Mouse (Mus musculus): Measurements from ENCODE around the gene Mlxip.

Gene Mlxip

GRCm38 (mm10) chr5:123394303-123394956 lies at the start of gene Mlxip:
Gene Mlxip (plus strand): TSS chr5:123394798.
- peak; percentile 96 for DNase-seq

- DNase-seq: peak; percentile 78
These were observed 49.4 kb upstream of the Mlxip start for GRCm38 (mm10) chr5:123344963-123345852.

DNA sequence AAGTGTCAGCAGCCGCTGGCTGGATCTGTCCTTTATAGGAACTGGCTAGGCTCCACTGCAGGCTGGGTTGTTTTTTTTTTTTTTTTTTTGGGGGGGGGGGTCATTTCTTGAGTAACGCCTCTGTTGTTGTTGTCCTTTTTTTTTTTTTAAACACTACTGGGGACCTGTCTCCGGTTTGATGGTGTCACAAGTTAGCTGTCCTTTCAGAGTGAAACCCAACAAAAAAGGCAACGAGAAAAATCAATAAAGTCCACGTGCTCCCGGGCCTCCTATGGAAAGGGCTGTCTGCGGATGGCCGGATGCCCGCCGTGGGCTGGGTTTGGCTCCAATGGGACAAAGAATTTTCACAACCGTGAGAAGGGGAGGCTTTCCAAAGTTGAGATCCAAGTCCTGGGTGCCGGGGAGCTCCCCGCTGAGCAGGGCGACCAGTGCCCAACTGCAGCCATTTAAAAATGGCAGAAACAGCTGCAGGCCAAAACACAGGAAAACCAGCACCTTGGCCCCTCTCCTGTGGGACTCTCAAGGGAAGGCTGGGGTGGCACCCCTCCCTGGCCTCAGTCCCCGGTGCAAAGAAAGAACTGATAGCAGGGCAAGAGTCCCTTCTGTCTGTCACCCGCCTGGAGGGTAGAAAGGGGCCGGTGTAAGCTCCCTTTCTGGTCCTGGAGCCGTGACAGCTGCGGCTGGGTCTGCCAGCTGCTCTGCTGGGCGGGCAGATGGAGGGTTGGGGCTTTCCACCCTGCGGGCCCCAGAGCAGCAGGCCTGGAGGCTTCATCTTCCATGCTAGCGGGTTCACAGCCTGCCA lies 48.5 kb upstream of the Mlxip start:
- DNase-seq: peak; percentile 81

- peak; percentile 72 for DNase-seq
These were observed 47.8 kb upstream of the Mlxip start for GRCm38 (mm10) chr5:123346701-123347270.

- DNase-seq: no peak
These were observed 46.6 kb upstream of the Mlxip start for GRCm38 (mm10) chr5:123347985-123348384.

GRCm38 (mm10) chr5:123350386-123350785 lies 44.2 kb upstream of the Mlxip start:
- peak; percentile 66 for DNase-seq

DNA sequence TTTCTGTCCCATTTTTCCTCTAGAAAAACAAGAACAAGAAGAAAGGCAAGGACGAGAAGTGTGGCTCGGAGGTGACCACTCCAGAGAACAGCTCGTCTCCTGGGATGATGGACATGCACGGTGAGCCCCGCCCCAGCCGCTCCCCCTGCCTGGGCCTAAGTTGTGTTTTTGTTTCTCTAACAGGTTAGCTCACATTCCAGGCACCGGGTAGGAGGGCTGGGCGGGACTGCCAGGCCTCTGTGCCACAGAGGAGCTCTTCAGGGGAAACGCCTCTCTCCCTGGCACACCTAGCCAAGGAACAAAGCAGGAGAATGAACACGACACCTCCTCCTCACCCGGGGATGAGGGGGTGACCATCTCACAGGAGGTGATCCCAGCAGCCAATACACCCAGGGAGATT lies 38.7 kb upstream of the Mlxip start:
- peak; percentile 73 for DNase-seq

- peak; percentile 30 for DNase-seq
These were observed 37.3 kb upstream of the Mlxip start for GRCm38 (mm10) chr5:123357253-123357652.

GRCm38 (mm10) chr5:123359431-123359830 lies 35.2 kb upstream of the Mlxip start:
- DNase-seq: peak; percentile 85

- DNase-seq: no peak
These were observed 31.7 kb upstream of the Mlxip start for GRCm38 (mm10) chr5:123362911-123363310.

GRCm38 (mm10) chr5:123364302-123364971 lies 30.2 kb upstream of the Mlxip start:
- DNase-seq: peak; percentile 67

GRCm38 (mm10) chr5:123368869-123369488 lies 25.6 kb upstream of the Mlxip start:
- DNase-seq: peak; percentile 73

DNA sequence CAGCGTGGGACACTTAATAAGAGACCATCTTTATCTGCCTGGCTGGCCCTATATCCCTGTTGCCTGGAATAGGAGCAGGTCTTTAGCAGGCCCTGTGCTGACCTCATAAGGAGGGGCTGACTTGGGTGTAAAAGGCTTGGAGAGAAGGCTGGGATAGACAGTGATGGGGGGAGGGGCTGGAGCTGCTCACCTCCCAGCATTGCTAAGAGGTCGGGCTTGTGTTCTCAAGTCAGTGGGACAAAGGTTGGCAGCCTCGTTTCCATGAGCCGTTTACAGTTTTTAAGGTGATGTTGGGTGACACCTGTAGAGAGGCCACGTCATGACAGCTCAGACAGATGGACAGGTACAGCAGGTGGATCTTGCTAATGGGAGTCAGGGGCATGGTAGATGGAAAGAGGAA lies 24.5 kb upstream of the Mlxip start:
- DNase-seq: peak; percentile 54

DNA sequence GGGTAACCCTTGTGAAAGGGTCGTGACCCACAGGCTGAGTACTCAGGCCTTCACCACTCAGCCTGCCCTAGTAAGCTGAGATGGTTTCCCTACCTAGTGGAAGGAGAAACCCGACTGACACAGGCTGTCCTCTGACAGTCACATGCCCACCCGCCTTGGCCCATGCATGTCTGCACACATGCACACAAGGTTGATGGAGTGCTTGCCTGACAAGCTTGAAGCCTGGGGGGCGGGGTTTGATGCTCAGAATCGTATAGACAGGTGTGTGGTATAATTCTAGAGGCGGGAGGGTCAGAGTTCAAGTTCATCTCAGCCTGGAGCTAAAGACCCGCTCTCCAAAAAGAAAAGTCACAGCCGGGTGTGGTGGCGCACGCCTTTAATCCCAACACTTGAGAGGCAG lies 19.3 kb upstream of the Mlxip start:
- no peak for DNase-seq

- no peak for DNase-seq
These were observed 18.7 kb upstream of the Mlxip start for GRCm38 (mm10) chr5:123375793-123376452.

GRCm38 (mm10) chr5:123376569-123376968 lies 18.0 kb upstream of the Mlxip start:
- DNase-seq: peak; percentile 94

DNA sequence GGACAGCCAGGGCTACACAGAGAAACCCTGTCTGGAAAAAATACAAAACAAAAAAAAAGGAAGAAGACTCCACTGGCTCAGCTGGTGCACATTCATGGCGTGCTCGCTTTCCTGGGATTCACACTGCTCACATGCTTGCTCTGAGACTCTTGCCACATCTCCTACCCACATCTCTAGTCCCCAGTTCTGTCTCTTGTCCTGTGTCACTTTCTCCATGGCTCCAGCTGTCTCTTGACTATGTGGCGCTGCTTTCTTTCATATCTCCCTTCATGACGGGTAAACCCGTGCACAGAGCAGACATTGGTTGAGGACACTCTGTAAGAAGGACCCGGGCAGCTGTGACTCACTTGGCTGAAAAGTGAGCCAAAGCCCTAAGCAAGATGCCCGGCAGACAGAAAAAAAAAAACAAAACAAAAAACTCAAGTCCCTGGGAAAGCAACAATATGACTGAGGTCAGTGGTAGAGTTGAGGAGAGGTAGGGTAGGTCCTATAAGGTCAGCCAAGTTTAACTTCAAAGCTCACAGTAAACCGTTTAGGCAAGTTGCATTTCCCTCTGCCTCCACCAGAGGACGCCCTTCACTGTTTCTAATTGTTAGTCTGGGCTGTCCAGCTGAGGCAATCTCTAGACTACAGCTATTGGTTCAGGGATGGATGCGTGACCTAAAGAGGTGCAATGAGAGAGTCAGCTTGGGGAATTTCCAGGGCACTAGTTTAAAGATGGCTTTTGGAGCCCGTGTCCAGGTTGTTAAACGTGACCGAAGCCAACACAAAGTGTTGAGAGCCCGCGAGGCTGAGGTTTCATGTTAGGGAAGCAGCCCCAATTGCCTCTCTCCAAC lies 17.3 kb upstream of the Mlxip start:
- DNase-seq: peak; percentile 85

GRCm38 (mm10) chr5:123378712-123379111 lies 15.9 kb upstream of the Mlxip start:
- no peak for DNase-seq

DNA sequence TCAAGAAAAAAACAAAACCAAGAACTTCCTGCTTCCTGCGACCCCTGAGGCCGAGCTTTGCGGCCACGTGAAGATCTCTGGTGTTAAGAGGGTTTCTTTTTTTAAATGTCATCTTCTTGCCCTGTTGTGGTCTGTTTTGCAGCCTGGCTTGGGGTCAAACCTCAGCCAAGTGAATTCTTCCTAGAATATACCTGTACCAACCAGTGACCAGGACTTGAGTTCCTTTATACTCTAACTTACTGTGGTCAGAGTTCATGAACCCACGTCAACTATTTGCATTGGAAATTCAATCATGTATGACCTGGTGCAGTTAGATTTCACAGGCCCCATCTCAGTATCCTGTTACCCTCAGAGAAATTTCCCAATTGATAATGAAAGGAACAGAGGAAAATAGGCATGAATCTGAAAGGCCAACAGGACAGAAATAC lies 15.1 kb upstream of the Mlxip start:
- DNase-seq: no peak

DNA sequence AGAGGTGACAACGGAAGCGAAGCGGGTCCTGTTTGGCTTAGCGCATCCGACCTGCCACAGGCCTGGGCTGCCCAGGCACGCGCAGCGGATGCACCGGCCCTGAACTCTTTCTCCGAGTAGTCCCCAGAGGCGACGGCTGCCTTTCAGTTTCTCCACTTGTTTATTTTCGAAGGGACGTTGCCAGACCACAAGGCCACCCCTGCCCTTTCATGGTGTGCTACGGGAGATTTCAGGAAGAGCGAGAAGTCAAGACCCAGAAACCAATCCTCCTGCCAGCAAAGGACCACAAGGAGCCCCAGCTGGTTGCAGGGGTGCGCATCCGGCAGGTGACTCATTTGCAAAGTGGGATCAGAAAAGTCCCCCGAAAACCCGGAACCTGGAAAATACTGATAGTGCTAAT lies 12.6 kb upstream of the Mlxip start:
- DNase-seq: peak; percentile 70
